Mouse (Mus musculus) megakaryocyte, embryonic 14.5 days (primary cell): Measurements from ENCODE around the gene A230050P20Rik.

Source experiments
- FLI1 ChIP-seq: IDR thresholded peaks from 2 replicates; pipeline ENCODE4 v1.6.1; 2012; ENCODE audit warnings: low read length, inconsistent platforms, mixed read lengths
- GATA1 ChIP-seq: IDR thresholded peaks from 3 replicates; pipeline ENCODE4 v1.6.1; 2012; ENCODE audit warnings: mixed read lengths, low read length, inconsistent platforms, borderline replicate concordance

GRCm38 (mm10) chr9:20872991-20873390 is 4.5 kb downstream of the A230050P20Rik start:
- TF ChIP-seq GATA1 (no peak), FLI1 (no peak)
